Mouse (Mus musculus) olfactory bulb, adult 2 months (tissue): ENCODE measurements around the gene Mpped1.

Experiments
- CTCF ChIP-seq: fragments of 200-500 bp; IDR thresholded peaks from 2 replicates; pipeline ENCODE4 v1.5.1; 2012; ENCODE audit warnings: low read depth, mild to moderate bottlenecking, low read length, moderate library complexity; ENCODE audit not compliant: insufficient read depth
- POLR2A ChIP-seq: fragments of 200-500 bp; IDR thresholded peaks from 2 replicates; pipeline ENCODE4 v1.6.1; 2012; ENCODE audit warnings: mild to moderate bottlenecking, low read depth, low read length, moderate library complexity; ENCODE audit not compliant: insufficient read depth

- TF ChIP-seq POLR2A (no peak), CTCF (no peak)
Observed at GRCm38 (mm10) chr15:83777476-83777875, 1.8 kb upstream of the Mpped1 start.
